Mouse (Mus musculus) liver, embryonic 15.5 days (tissue): ENCODE data around the gene Zfp467. TPM values are rescaled to one million over a fixed set of nuclear protein-coding genes. Genes with fewer than 3 reads are reported as not detected.

Source experiments
- ATAC-seq: fragments of 200-750 bp; cut with Nextera tagmentation; 2 replicates; pipeline ENCODE4 v1.8.0; 2017; ENCODE audit warnings: moderate number of reproducible peaks, mild to moderate bottlenecking, moderate library complexity; ENCODE audit not compliant: insufficient read depth
- H3K27ac ChIP-seq: fragments of 300-500 bp; sonication (generic); replicated peaks from 2 replicates; pipeline ENCODE4 v1.5.1; 2015; ENCODE audit warnings: mild to moderate bottlenecking, inconsistent platforms
- H3K27me3 ChIP-seq: fragments of 300-500 bp; sonication (generic); 2 replicates; pipeline ENCODE4 v1.6.1; 2015; ENCODE audit warnings: mild to moderate bottlenecking, inconsistent platforms
- H3K36me3 ChIP-seq: fragments of 300-500 bp; sonication (generic); replicated peaks from 2 replicates; pipeline ENCODE4 v1.6.1; 2015; ENCODE audit warnings: moderate library complexity, mild to moderate bottlenecking, inconsistent platforms
- H3K4me1 ChIP-seq: fragments of 300-500 bp; sonication (generic); replicated peaks from 2 replicates; pipeline ENCODE4 v1.6.1; 2015; ENCODE audit warnings: inconsistent platforms
- H3K4me2 ChIP-seq: fragments of 300-500 bp; sonication (generic); 2 replicates; pipeline ENCODE4 v1.6.1; 2015; ENCODE audit warnings: moderate library complexity, mild to moderate bottlenecking, inconsistent platforms
- H3K4me3 ChIP-seq: fragments of 300-500 bp; sonication (generic); replicated peaks from 2 replicates; pipeline ENCODE4 v1.5.1; 2015; ENCODE audit warnings: mild to moderate bottlenecking, inconsistent platforms
- H3K9ac ChIP-seq: fragments of 300-500 bp; sonication (generic); 2 replicates; pipeline ENCODE4 v1.6.1; 2015; ENCODE audit warnings: moderate library complexity, mild to moderate bottlenecking, inconsistent platforms
- H3K9me3 ChIP-seq: fragments of 300-500 bp; sonication (generic); replicated peaks from 2 replicates; pipeline ENCODE4 v1.6.1; 2016; ENCODE audit warnings: inconsistent platforms
- whole genome bisulfite sequencing: fragments of 180-500 bp; shearing (Covaris S2); methylation state at CpG from one replicate; pipeline ENCODE4 v1.1.7; 2015; ENCODE audit warnings: mixed read lengths; ENCODE audit not compliant: insufficient replicate concordance; 5-methylcytosine and 5-hydroxymethylcytosine counted together
- polyA plus RNA-seq: library from polyadenylated mRNA; unstranded; fragments of >200 nt; fragmentation: Nextera tagmentation; extraction: Ambion mirVana; gene quantifications from 2 replicates; pipeline ENCODE4 v1.2.1, GENCODE M21; 2015

Gene Zfp467
- 2.7 and 2.9 TPM in 2 replicates for polyA plus RNA-seq

DNA sequence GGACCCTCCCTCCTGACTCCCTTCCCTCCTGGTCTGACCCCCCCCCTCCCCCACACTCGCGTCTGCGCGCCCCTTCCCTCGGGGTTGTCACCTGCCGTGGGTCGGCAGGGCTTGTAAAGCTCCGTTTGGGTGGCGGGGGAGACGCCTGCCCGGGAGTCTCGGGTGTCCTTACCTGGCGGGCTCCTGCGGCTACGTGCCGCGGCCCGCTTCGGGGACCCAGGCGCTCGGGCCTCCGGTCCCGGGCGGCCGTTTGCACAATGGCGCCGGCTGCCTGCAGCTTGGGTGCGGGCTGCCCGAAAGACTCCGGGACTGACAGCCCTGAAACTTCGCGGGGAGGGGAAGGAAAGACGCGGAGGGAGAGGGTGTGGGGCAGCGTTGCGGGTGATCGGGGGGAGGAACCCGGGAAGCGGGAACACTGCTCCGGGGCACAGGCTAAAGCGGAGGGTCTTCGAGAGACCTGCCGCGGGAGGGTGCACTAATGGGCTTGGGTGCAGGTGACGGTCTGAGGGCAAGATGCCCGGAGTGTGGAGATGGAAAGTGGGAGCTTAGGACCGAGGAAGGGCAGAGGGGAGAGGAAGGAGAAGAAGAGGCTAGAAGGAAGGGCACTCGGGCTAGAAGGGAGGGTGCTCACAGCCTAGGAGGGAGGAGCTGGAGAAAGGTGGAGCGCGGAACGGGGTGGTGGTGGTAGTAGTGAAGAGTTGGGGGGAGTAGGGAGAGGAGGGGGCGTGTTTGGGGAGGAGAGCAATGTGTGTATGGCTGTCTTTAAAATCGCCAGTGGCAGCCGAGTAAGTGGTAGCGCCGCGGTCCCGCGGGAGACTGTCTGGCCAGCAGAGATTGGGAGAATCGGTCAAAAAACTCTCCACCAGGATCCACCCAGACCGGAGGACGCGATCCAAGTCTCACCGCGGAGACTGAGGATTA lies at the start of gene Zfp467:
Zfp467 (minus strand) TSS at position 645 of the 921 bp plus-strand sequence.
- no peak for ATAC-seq
- peak within 1 kb of the TSS; percentile 50 for H3K9ac ChIP-seq

GRCm38 (mm10) chr6:48493136-48493730 lies 47.6 kb upstream of the Zfp467 start:
- WGBS: 49% methylated on average over 8 of the region's 8 CpGs
- Histone ChIP-seq H3K9me3 (no peaks in the 10 kb centered on the region), H3K27ac (no peak overlapping the region), H3K9ac (no peak overlapping the region), H3K4me3 (no peak overlapping the region), H3K4me1 (no peaks in the 10 kb centered on the region), H3K27me3 (no peaks in the 10 kb centered on the region), H3K4me2 (no peak overlapping the region), H3K36me3 (no peaks in the 10 kb centered on the region)
- ATAC-seq: no peak

More for the DNA sequence above, at the start of gene Zfp467:
- Histone ChIP-seq H3K9me3 (no peaks in the 10 kb centered on the region), H3K27me3 (peaks cover 40% of the 10 kb centered on the region), H3K4me3 (peak within 1 kb of the TSS; percentile 60), H3K4me2 (peak within 1 kb of the TSS; percentile 70), H3K27ac (peak within 1 kb of the TSS; percentile 56), H3K4me1 (no peaks in the 10 kb centered on the region; the same call in 1 of the 2 replicates), H3K36me3 (peaks cover 16% of the 10 kb centered on the region; the same call in 1 of the 2 replicates)
- WGBS: under 1% methylated on average over 64 of the region's 65 CpGs

GRCm38 (mm10) chr6:48491361-48491760 lies 45.7 kb upstream of the Zfp467 start:
- 45% methylated on average over 9 of the region's 9 CpGs for WGBS
- no peaks in the 10 kb centered on the region for H3K4me1 ChIP-seq
- H3K27me3 ChIP-seq: no peaks in the 10 kb centered on the region
- H3K9me3 ChIP-seq: no peaks in the 10 kb centered on the region
- H3K4me2 ChIP-seq: no peak overlapping the region
- no peak overlapping the region for H3K27ac ChIP-seq
- no peak overlapping the region for H3K9ac ChIP-seq
- ATAC-seq: no peak
- no peaks in the 10 kb centered on the region for H3K36me3 ChIP-seq
- no peak overlapping the region for H3K4me3 ChIP-seq

DNA sequence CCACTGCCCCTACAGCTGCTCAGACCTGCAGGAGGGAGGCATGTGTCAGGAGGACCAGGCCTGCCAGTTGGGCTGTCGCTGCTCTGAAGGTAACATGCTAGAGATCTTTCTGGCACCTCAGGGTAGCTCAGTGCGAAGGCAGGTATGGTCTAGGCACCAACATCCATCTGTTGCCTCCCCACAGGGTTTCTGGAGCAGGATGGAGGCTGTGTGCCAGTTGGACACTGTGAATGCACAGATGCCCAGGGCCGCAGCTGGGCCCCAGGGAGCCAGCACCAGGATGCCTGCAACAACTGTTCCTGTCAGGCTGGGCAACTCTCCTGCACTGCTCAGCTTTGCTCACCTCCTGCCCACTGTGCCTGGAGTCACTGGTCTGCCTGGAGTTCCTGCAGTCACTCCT lies 44.1 kb upstream of the Zfp467 start:
- Histone ChIP-seq H3K9ac (no peak overlapping the region), H3K9me3 (no peaks in the 10 kb centered on the region), H3K4me1 (no peaks in the 10 kb centered on the region), H3K4me2 (no peak overlapping the region), H3K27me3 (no peaks in the 10 kb centered on the region), H3K27ac (no peak overlapping the region), H3K36me3 (no peaks in the 10 kb centered on the region), H3K4me3 (no peak overlapping the region)
- 78% methylated on average over 3 of the region's 3 CpGs for WGBS
- no peak for ATAC-seq

DNA sequence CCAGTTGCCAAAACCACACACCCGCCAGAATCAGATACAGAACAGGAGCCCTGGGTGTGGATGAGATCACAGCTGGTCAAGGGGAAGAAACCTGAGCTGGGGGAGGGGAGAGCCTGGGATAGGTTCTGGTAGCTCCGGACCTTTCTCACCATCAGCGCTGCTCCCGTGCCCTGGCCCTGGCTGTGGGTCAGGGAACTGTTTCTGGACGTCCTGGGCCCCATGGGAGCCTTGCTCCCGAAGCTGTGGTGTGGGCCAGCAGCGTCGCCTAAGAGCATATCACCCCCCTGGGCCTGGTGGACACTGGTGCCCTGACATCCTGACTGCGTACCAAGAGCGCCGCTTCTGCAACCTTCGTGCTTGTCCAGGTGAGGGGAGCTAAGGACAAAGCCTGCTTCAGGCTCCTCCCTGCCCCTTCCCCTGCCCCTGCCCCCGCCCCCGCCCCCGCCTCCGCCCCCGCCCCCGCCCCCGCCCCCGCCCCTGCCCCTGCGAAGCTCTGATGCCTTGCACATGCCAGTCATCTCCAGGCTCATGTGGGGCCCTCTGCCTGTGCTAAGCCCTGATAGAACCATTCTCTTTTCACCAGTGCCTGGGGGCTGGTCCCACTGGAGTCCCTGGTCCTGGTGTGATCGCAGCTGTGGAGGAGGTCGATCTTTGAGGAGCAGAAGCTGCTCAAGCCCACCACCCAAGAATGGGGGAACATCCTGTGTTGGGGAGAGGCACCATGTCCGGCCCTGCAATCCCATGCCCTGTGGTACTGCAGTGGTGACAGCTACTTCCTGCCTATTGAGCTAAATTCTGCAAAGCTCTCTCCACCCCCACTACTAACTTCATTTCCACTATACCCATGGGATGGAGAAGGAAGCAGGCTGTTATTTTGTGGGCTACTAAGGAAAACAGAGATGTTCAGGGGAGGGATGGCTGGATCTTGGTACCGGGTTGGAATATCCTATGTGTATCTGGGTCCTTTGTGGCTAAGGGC lies 42.4 kb upstream of the Zfp467 start:
- H3K4me3 ChIP-seq: no peak overlapping the region
- H3K27me3 ChIP-seq: no peaks in the 10 kb centered on the region
- H3K4me1 ChIP-seq: no peaks in the 10 kb centered on the region
- 5% methylated on average over 20 of the region's 25 CpGs for WGBS
- H3K9ac ChIP-seq: no peak overlapping the region
- no peak overlapping the region; the same call in 1 of the 2 replicates for H3K4me2 ChIP-seq
- ATAC-seq: no peak; the same call in 1 of the 2 replicates
- no peak overlapping the region for H3K27ac ChIP-seq
- H3K9me3 ChIP-seq: no peaks in the 10 kb centered on the region
- no peaks in the 10 kb centered on the region for H3K36me3 ChIP-seq

GRCm38 (mm10) chr6:48482501-48482900 lies 36.9 kb upstream of the Zfp467 start:
- H3K4me2 ChIP-seq: no peak overlapping the region
- WGBS: 42% methylated on average over 5 of the region's 5 CpGs
- no peaks in the 10 kb centered on the region for H3K27me3 ChIP-seq
- no peak overlapping the region for H3K9ac ChIP-seq
- H3K9me3 ChIP-seq: no peaks in the 10 kb centered on the region
- H3K36me3 ChIP-seq: no peaks in the 10 kb centered on the region
- H3K4me3 ChIP-seq: no peak overlapping the region
- ATAC-seq: no peak
- H3K27ac ChIP-seq: no peak overlapping the region
- no peaks in the 10 kb centered on the region for H3K4me1 ChIP-seq

DNA sequence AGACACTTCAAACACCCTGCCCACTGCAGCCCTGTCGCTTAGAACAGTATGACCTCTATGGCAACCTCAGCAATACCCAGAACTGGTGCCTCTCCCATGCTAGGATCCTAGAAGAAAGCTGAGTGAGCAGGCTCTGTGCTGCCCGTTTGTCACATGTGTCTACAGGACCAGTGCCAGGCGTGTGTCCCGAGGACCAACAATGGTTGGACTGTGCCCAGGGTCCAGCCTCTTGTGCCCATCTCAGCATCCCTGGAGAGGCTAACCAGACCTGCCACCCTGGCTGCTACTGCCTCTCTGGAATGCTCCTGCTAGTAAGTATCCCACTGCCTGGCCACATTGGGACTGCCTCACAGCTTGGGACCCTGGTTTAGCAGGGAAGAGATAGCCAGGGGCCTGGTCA lies 32.8 kb upstream of the Zfp467 start:
- WGBS: 60% methylated on average over 4 of the region's 4 CpGs
- ATAC-seq: no peak
- no peaks in the 10 kb centered on the region for H3K27me3 ChIP-seq

GRCm38 (mm10) chr6:48470739-48471138 lies 25.1 kb upstream of the Zfp467 start:
- no peaks in the 10 kb centered on the region for H3K27me3 ChIP-seq
- no peaks in the 10 kb centered on the region for H3K36me3 ChIP-seq
- 61% methylated on average over 2 of the region's 2 CpGs for WGBS
- no peaks in the 10 kb centered on the region for H3K9me3 ChIP-seq
- H3K27ac ChIP-seq: no peak overlapping the region
- H3K9ac ChIP-seq: no peak overlapping the region
- no peak overlapping the region for H3K4me3 ChIP-seq
- H3K4me1 ChIP-seq: no peaks in the 10 kb centered on the region
- H3K4me2 ChIP-seq: no peak overlapping the region
- no peak for ATAC-seq

More for the DNA sequence above, 32.8 kb upstream of the Zfp467 start:
- Histone ChIP-seq H3K9ac (no peak overlapping the region), H3K4me2 (no peak overlapping the region), H3K9me3 (no peaks in the 10 kb centered on the region), H3K36me3 (no peaks in the 10 kb centered on the region), H3K4me3 (no peak overlapping the region), H3K4me1 (no peaks in the 10 kb centered on the region), H3K27ac (no peak overlapping the region)

GRCm38 (mm10) chr6:48467490-48467889 lies 21.9 kb upstream of the Zfp467 start:
- Histone ChIP-seq H3K9ac (no peak overlapping the region), H3K4me2 (no peak overlapping the region), H3K4me3 (no peak overlapping the region), H3K4me1 (no peaks in the 10 kb centered on the region), H3K27ac (no peak overlapping the region), H3K27me3 (no peaks in the 10 kb centered on the region), H3K36me3 (no peaks in the 10 kb centered on the region), H3K9me3 (no peaks in the 10 kb centered on the region)
- 59% methylated on average over 7 of the region's 7 CpGs for WGBS
- ATAC-seq: no peak

GRCm38 (mm10) chr6:48466715-48467114 lies 21.1 kb upstream of the Zfp467 start:
- WGBS: 48% methylated on average over 6 of the region's 6 CpGs

More at GRCm38 (mm10) chr6:48466715-48467114, 21.1 kb upstream of the Zfp467 start:
- H3K36me3 ChIP-seq: no peaks in the 10 kb centered on the region
- H3K9me3 ChIP-seq: no peaks in the 10 kb centered on the region
- no peak overlapping the region for H3K4me3 ChIP-seq
- no peak overlapping the region for H3K9ac ChIP-seq
- H3K4me1 ChIP-seq: no peaks in the 10 kb centered on the region
- H3K27ac ChIP-seq: no peak overlapping the region
- no peaks in the 10 kb centered on the region for H3K27me3 ChIP-seq
- H3K4me2 ChIP-seq: no peak overlapping the region
- no peak for ATAC-seq
